Mouse (Mus musculus): ENCODE data around the gene 1700018B08Rik.

DNA sequence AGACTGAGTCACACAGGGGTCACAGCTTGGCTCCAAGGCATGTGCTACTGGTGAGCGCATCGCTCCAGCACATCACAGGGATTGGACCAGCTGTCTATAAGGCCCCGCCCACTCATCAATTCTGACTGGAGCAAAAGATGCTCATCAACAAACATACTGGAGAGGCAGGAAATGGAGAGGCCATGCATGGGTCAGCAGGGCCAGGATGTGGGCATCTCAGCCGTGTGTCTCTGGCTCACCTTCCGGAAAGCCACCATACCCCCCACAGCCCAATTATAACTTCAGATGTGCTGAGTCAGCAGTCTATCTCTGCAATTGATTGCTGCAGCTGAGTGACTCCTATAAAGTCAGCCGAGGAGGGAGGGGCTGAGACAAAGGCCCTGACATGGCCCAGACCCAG lies 24.2 kb upstream of the 1700018B08Rik start:
- TF ChIP-seq MAFK (IDR thresholded peaks at IDR 0.05; ENCODE audit: insufficient read depth, low read depth, low read length) = peak; percentile 98
- TF ChIP-seq ZC3H11A (IDR thresholded peaks at IDR 0.05; ENCODE audit: borderline replicate concordance, low read depth, low read length) = no peak
- TF ChIP-seq ZNF384 (IDR thresholded peaks at IDR 0.05; ENCODE audit: low read depth, low read length) = no peak

Data from ES-E14 (cell line).